Mouse (Mus musculus): Measurements from ENCODE around the gene B4gat1. TPM values are rescaled to one million over a fixed set of nuclear protein-coding genes. Genes with fewer than 3 reads are reported as not detected.
"Not testable (repeated sequence)": the region's sequence is repeated elsewhere in the genome, so short reads cannot be mapped to it uniquely, and the experiment has no call there.

The B4gat1 gene
- polyA plus RNA-seq, 1 experiment, result 23.3 TPM

GRCm38 (mm10) chr19:5079279-5079678, 40.7 kb downstream of the B4gat1 start:
- TF ChIP-seq POLR2A (IDR thresholded peaks at IDR 0.05; ENCODE audit: borderline replicate concordance, low read depth, low read length) (no peak), CTCF (IDR thresholded peaks at IDR 0.05; ENCODE audit: low read depth, low read length) (no peak)
- peaks cover 6% of the 10 kb centered on the region; the same call in 1 of the 2 replicates for H3K4me1 ChIP-seq (ENCODE audit: control insufficient read depth, insufficient read depth, low read length)
- no peak overlapping the region for H3K27ac ChIP-seq (ENCODE audit: insufficient read depth, low read depth, low read length)
- no peak overlapping the region for H3K4me3 ChIP-seq (ENCODE audit: insufficient read depth, low read length)

- H3K4me3 ChIP-seq (ENCODE audit: insufficient read depth, low read length), result no peak overlapping the region
- H3K4me1 ChIP-seq (ENCODE audit: control insufficient read depth, insufficient read depth, low read length), result peaks cover 4% of the 10 kb centered on the region; the same call in 1 of the 2 replicates
- TF ChIP-seq POLR2A (IDR thresholded peaks at IDR 0.05; ENCODE audit: borderline replicate concordance, low read depth, low read length), result no peak
- no peak for TF ChIP-seq CTCF (IDR thresholded peaks at IDR 0.05; ENCODE audit: low read depth, low read length)
- H3K27ac ChIP-seq (ENCODE audit: insufficient read depth, low read depth, low read length), result no peak overlapping the region
These were observed 43.4 kb downstream of the B4gat1 start for GRCm38 (mm10) chr19:5082005-5082404.

- H3K4me1 ChIP-seq (ENCODE audit: control insufficient read depth, insufficient read depth, low read length), result peaks cover 9% of the 10 kb centered on the region
- no peak overlapping the region for H3K4me3 ChIP-seq (ENCODE audit: insufficient read depth, low read length)
- H3K27ac ChIP-seq (ENCODE audit: insufficient read depth, low read depth, low read length), result no peak overlapping the region
- TF ChIP-seq POLR2A (IDR thresholded peaks at IDR 0.05; ENCODE audit: borderline replicate concordance, low read depth, low read length), result no peak
- TF ChIP-seq CTCF (IDR thresholded peaks at IDR 0.05; ENCODE audit: low read depth, low read length), result no peak
These were observed 44.0 kb downstream of the B4gat1 start for GRCm38 (mm10) chr19:5082596-5082995.

GRCm38 (mm10) chr19:5083961-5084833, 45.6 kb downstream of the B4gat1 start:
- Histone ChIP-seq H3K4me1 (ENCODE audit: control insufficient read depth, insufficient read depth, low read length) (peaks cover 11% of the 10 kb centered on the region), H3K4me3 (ENCODE audit: insufficient read depth, low read length) (no peak overlapping the region), H3K27ac (ENCODE audit: insufficient read depth, low read depth, low read length) (no peak overlapping the region)
- no peak for TF ChIP-seq CTCF (IDR thresholded peaks at IDR 0.05; ENCODE audit: low read depth, low read length)
- no peak for TF ChIP-seq POLR2A (IDR thresholded peaks at IDR 0.05; ENCODE audit: borderline replicate concordance, low read depth, low read length)

GRCm38 (mm10) chr19:5084834-5085144, 46.2 kb downstream of the B4gat1 start:
- peak overlapping the region; percentile 65 for H3K4me3 ChIP-seq (ENCODE audit: insufficient read depth, low read length)
- peaks cover 14% of the 10 kb centered on the region for H3K4me1 ChIP-seq (ENCODE audit: control insufficient read depth, insufficient read depth, low read length)
- H3K27ac ChIP-seq (ENCODE audit: insufficient read depth, low read depth, low read length), result no peak overlapping the region
- TF ChIP-seq CTCF (IDR thresholded peaks at IDR 0.05; ENCODE audit: low read depth, low read length) (no peak), POLR2A (IDR thresholded peaks at IDR 0.05; ENCODE audit: borderline replicate concordance, low read depth, low read length) (no peak)

GRCm38 (mm10) chr19:5085145-5085863, 46.7 kb downstream of the B4gat1 start, which contains the start of gene Tmem151a:
TSS of gene Tmem151a (minus strand) at chr19:5085531.
- TF ChIP-seq POLR2A (IDR thresholded peaks at IDR 0.05; ENCODE audit: borderline replicate concordance, low read depth, low read length) (no peak), CTCF (IDR thresholded peaks at IDR 0.05; ENCODE audit: low read depth, low read length) (no peak)
- Histone ChIP-seq H3K4me1 (ENCODE audit: control insufficient read depth, insufficient read depth, low read length) (peaks cover 14% of the 10 kb centered on the region), H3K27ac (ENCODE audit: insufficient read depth, low read depth, low read length) (no peak within 1 kb of the TSS), H3K4me3 (ENCODE audit: insufficient read depth, low read length) (peak within 1 kb of the TSS; percentile 65)

GRCm38 (mm10) chr19:5086533-5086932, 47.9 kb downstream of the B4gat1 start:
- not testable (repeated sequence) for H3K4me3 ChIP-seq (ENCODE audit: insufficient read depth, low read length); H3K27ac ChIP-seq (ENCODE audit: insufficient read depth, low read depth, low read length)
- H3K4me1 ChIP-seq (ENCODE audit: control insufficient read depth, insufficient read depth, low read length), result peaks cover 14% of the 10 kb centered on the region

GRCm38 (mm10) chr19:5087884-5088728, 49.5 kb downstream of the B4gat1 start, which contains the start of gene Yif1a:
TSS of gene Yif1a (plus strand) at chr19:5088538.
- peak within 1 kb of the TSS; percentile 50 for H3K27ac ChIP-seq (ENCODE audit: insufficient read depth, low read depth, low read length)
- peak within 1 kb of the TSS; percentile 91 for H3K4me3 ChIP-seq (ENCODE audit: insufficient read depth, low read length)
- peaks cover 14% of the 10 kb centered on the region for H3K4me1 ChIP-seq (ENCODE audit: control insufficient read depth, insufficient read depth, low read length)
- TF ChIP-seq POLR2A (IDR thresholded peaks at IDR 0.05; ENCODE audit: borderline replicate concordance, low read depth, low read length), result no peak
- no peak for TF ChIP-seq CTCF (IDR thresholded peaks at IDR 0.05; ENCODE audit: low read depth, low read length)

GRCm38 (mm10) chr19:5089324-5089723, 50.7 kb downstream of the B4gat1 start:
- peak overlapping the region; percentile 91 for H3K4me3 ChIP-seq (ENCODE audit: insufficient read depth, low read length)
- no peak overlapping the region for H3K27ac ChIP-seq (ENCODE audit: insufficient read depth, low read depth, low read length)
- TF ChIP-seq POLR2A (IDR thresholded peaks at IDR 0.05; ENCODE audit: borderline replicate concordance, low read depth, low read length), result no peak
- no peak for TF ChIP-seq CTCF (IDR thresholded peaks at IDR 0.05; ENCODE audit: low read depth, low read length)
- H3K4me1 ChIP-seq (ENCODE audit: control insufficient read depth, insufficient read depth, low read length), result peaks cover 20% of the 10 kb centered on the region

Other genes starting within 250 kb of the B4gat1 start
- 18.5 and 18.6 TPM in 2 replicates for gene Rbm4, start 244.9 kb upstream of the B4gat1 start, polyA plus RNA-seq (2012; ENCODE audit: insufficient read depth, insufficient read length, missing spikeins)
- 9.0 and 22.6 TPM in 2 replicates for gene Gm21992, start 227.2 kb upstream of the B4gat1 start, polyA plus RNA-seq (2012; ENCODE audit: insufficient read depth, insufficient read length, missing spikeins)
- 21.0 and 22.9 TPM in 2 replicates for gene Rbm14, start 227.2 kb upstream of the B4gat1 start, polyA plus RNA-seq (2012; ENCODE audit: insufficient read depth, insufficient read length, missing spikeins)
- gene Ccs, start 199.5 kb upstream of the B4gat1 start, polyA plus RNA-seq (2012; ENCODE audit: insufficient read depth, insufficient read length, missing spikeins), result 42.5 and 42.8 TPM in 2 replicates
- gene Ccdc87, start 199.5 kb upstream of the B4gat1 start, polyA plus RNA-seq (2012; ENCODE audit: insufficient read depth, insufficient read length, missing spikeins), result not detected in 2 replicates
- 23.6 and 29.5 TPM in 2 replicates for gene Ctsf, start 183.7 kb upstream of the B4gat1 start, polyA plus RNA-seq (2012; ENCODE audit: insufficient read depth, insufficient read length, missing spikeins)
- 0.56 TPM in 1 of 2 replicates, not detected in the other for gene Actn3, start 160.9 kb upstream of the B4gat1 start, polyA plus RNA-seq (2012; ENCODE audit: insufficient read depth, insufficient read length, missing spikeins)
- gene Zdhhc24, start 160.2 kb upstream of the B4gat1 start, polyA plus RNA-seq (2012; ENCODE audit: insufficient read depth, insufficient read length, missing spikeins), result 12.0 and 14.2 TPM in 2 replicates
- 2.0 and 3.0 TPM in 2 replicates for gene Bbs1, start 132.2 kb upstream of the B4gat1 start, polyA plus RNA-seq (2012; ENCODE audit: insufficient read depth, insufficient read length, missing spikeins)
- gene Dpp3, start 110.5 kb upstream of the B4gat1 start, polyA plus RNA-seq (2012; ENCODE audit: insufficient read depth, insufficient read length, missing spikeins), result 39.7 and 62.7 TPM in 2 replicates
- 4.6 and 5.4 TPM in 2 replicates for gene Peli3, start 95.7 kb upstream of the B4gat1 start, polyA plus RNA-seq (2012; ENCODE audit: insufficient read depth, insufficient read length, missing spikeins)
- gene Mrpl11, start 76.7 kb upstream of the B4gat1 start, polyA plus RNA-seq (2012; ENCODE audit: insufficient read depth, insufficient read length, missing spikeins), result 45.6 and 53.2 TPM in 2 replicates
- 1.3 and 1.6 TPM in 2 replicates for gene Npas4, start 48.5 kb upstream of the B4gat1 start, polyA plus RNA-seq (2012; ENCODE audit: insufficient read depth, insufficient read length, missing spikeins)
- 0.91 and 1.2 TPM in 2 replicates for gene Slc29a2, start 15.0 kb upstream of the B4gat1 start, polyA plus RNA-seq (2012; ENCODE audit: insufficient read depth, insufficient read length, missing spikeins)
- gene AC124502.3, start 65 bp downstream of the B4gat1 start, polyA plus RNA-seq (2012; ENCODE audit: insufficient read depth, insufficient read length, missing spikeins), result 1.6 and 2.2 TPM in 2 replicates
- 58.2 and 63.1 TPM in 2 replicates for gene Brms1, start 2.5 kb downstream of the B4gat1 start, polyA plus RNA-seq (2012; ENCODE audit: insufficient read depth, insufficient read length, missing spikeins)
- gene Rin1, start 11.7 kb downstream of the B4gat1 start, polyA plus RNA-seq (2012; ENCODE audit: insufficient read depth, insufficient read length, missing spikeins), result 1.0 and 1.7 TPM in 2 replicates
- gene Cd248, start 29.3 kb downstream of the B4gat1 start, polyA plus RNA-seq (2012; ENCODE audit: insufficient read depth, insufficient read length, missing spikeins), result 0.31 and 0.35 TPM in 2 replicates
- not detected in 2 replicates for gene Tmem151a, start 46.7 kb downstream of the B4gat1 start, polyA plus RNA-seq (2012; ENCODE audit: insufficient read depth, insufficient read length, missing spikeins)
- gene Yif1a, start 49.7 kb downstream of the B4gat1 start, polyA plus RNA-seq (2012; ENCODE audit: insufficient read depth, insufficient read length, missing spikeins), result 33.2 and 34.1 TPM in 2 replicates
- gene Cnih2, start 59.7 kb downstream of the B4gat1 start, polyA plus RNA-seq (2012; ENCODE audit: insufficient read depth, insufficient read length, missing spikeins), result not detected in 2 replicates
- 120 and 142 TPM in 2 replicates for gene Rab1b, start 68.2 kb downstream of the B4gat1 start, polyA plus RNA-seq (2012; ENCODE audit: insufficient read depth, insufficient read length, missing spikeins)
- 13.8 and 14.8 TPM in 2 replicates for gene Klc2, start 79.7 kb downstream of the B4gat1 start, polyA plus RNA-seq (2012; ENCODE audit: insufficient read depth, insufficient read length, missing spikeins)
- gene Pacs1, start 234.3 kb downstream of the B4gat1 start, polyA plus RNA-seq (2012; ENCODE audit: insufficient read depth, insufficient read length, missing spikeins), result 25.2 and 32.7 TPM in 2 replicates

Data from bone marrow macrophage, adult 2 months (primary cell).